Mouse (Mus musculus) gastrocnemius, postnatal 25 days (tissue): ENCODE measurements around the gene Fnbp1. TPM values are rescaled to one million over a fixed set of nuclear protein-coding genes. Genes with fewer than 3 reads are reported as not detected.
A peak's percentile ranks its signal among the peaks of the same experiment; 100 is the strongest.

Experiments used
- DNase-seq: peaks from one replicate; pipeline ENCODE4 v3.0.0; 2022
- total RNA-seq, 2 experiments: library from RNA; stranded (reverse); gene quantifications; 1 replicate in 1 of 2; 2 replicates in 1 of 2; pipeline ENCODE4 v1.2.3; 2021

Gene Fnbp1
- total RNA-seq, 2 experiments from 2014 or later: 10.1 to 10.9 TPM

GRCm38 (mm10) chr2:31124694-31125093, 17.1 kb downstream of the Fnbp1 start:
- no peak for DNase-seq

- DNase-seq: no peak
Measured at GRCm38 (mm10) chr2:31123493-31123892, 18.3 kb downstream of the Fnbp1 start.

DNA sequence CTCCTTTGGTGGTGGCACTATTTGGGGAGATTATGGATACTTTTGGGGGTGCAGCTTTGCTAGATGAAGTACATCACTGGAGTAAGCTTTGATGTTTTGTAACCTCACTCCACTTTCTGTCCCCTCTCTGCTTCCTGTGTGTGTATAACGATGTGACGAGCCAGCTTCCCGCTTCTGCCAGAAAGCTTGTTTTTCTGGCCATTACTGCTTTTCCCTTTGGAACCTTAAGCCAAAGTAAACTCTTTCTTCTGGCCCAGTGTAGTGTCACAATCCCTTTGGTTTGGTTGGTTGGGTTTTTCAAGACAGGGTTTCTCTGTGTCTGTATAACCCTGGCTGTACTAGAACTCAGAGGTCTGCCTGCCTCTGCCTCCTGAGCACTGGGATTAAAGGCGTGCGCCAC, 19.0 kb downstream of the Fnbp1 start:
- no peak for DNase-seq

DNA sequence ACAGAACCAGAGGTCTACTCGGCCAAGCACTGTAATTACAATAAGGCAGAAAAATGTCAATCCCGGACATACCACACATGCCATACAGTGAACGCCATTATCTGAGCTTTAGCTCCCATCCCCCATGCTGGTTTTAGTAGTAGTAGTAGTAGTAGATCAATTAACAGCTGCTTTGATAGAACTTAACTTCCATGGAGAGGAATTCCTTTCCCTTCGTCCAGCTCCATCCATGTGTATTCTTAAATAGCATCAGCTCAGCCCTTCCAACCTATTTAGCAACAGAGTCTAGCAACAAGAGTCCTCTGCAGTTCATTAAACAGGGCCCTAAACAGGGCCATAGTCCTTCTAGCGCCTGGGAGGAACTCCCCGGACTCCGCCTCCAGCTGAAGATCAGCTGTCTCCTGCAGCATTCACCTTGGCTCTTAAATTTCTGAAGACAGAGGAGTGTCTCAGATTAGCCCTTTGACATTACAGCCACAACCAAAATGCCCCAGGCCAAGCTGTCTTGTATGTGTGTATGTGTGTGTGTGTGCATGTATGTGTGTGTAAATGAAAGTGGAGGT, 20.6 kb downstream of the Fnbp1 start:
- no peak for DNase-seq

- DNase-seq: peak; percentile 36
Measured at GRCm38 (mm10) chr2:31119795-31120194, 22.0 kb downstream of the Fnbp1 start.

- no peak for DNase-seq
Measured at GRCm38 (mm10) chr2:31118639-31119380, 23.0 kb downstream of the Fnbp1 start.

DNA sequence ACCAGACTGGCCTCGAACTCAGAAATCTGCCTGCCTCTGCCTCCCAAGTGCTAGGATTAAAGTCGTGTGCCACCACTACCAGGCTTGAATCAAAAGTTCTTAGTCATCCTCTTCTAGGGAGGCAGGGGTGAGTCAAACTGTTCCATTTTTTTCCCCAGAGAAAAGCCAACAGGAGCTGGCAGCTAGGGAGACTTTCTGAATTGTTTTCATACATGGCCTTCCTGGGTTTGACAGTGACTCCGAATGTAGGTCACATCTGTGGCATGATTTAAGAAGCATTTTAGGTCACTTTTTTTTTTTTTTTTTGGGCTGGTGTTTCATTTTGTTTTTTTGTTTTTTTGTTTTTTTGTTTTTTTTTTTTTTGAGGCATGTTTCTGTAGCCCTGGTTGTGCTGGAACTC, 23.6 kb downstream of the Fnbp1 start:
- no peak for DNase-seq

DNA sequence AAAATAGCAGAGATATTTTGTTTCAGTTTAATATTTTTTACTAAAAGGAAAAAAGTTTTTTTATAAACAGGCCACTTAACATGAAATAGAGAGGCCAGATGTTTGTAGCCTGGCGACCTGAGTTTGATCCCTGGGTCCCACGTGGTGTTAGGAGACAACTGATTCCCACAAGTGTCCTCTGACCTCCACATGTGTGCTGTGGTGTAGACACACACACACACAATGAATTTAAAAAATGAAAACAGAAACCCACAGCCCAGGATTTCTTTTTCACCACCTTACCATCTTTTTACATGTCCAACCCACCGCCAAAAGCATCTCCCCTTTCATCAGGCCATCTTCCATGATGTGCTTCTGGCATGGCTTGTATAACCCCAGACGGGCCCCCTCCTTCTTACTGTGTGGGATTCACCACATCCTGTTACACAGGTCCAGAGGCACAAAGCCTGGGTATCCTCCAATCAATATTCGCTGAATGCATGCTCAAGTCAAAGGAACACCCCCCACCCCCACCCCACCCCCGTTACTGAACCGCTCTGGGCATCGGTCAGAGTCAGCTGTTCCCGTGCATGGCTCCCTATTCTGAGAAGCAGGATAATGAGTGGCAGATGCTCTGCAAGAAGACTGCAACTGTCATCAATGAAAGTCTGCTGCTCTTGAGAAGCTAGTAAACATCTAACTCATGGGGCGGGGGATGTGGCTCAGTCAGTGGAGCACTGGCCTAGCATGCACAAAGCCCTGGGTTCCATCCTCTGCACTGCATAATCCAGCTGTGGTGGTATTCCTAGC, 25.7 kb downstream of the Fnbp1 start:
- peak; percentile 34 for DNase-seq

DNA sequence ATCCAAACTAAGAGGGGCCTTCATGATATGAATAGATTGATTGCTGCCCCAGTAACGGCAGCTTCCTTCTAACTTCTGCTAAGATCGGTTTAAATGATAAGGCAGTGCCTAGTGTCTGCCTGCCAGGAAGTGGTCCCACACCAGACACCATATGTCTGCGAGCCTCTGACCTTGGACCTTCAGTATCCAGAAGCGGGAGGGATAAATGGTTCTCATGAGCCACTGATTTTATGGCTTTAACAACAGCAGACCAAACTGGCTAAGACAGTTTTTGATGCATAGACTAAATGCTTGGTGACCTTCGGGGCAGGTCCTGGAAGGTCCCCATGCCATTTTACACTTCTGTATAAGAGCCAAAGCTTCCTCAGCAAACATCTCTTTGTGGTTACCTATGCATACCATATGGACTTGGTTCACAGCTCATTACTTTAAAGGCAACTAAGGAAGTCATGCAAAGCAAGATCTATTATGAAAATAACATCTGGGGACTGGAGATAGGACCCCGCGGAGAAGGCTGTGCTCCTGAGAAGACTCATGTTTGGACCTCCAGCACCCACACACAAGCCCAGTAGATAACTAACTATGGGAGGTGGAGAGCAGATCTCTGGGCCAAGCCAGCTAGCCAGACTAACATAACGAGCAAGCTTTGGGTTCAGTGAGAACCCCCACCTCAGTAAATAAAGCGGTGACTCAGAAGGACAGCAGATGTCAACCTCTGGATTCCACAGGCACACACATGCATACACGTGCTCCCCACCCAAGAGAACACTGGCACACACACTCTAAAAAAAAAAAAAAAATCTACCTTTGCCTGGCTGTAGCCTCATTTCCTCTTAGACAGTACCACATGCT, 26.5 kb downstream of the Fnbp1 start:
- DNase-seq: no peak

DNA sequence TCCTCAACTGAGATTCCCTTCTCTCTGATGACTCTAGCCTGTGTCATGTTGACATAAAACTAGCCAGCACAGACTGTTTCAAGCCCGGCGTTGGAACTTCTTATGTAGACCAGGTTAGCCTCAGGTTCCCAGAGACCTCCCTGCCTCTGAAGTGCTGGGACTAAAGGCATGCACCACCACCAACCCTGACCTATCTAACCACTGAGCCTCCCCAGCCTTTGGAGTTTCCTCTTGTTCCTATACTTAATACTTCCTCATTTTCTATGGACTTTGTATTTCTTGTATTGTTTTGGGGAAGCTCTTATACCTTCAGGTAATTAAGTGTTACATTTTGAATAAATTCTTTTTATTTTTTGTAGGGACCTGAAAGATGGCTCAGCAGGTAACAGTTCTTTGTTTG, 27.6 kb downstream of the Fnbp1 start:
- no peak for DNase-seq

DNA sequence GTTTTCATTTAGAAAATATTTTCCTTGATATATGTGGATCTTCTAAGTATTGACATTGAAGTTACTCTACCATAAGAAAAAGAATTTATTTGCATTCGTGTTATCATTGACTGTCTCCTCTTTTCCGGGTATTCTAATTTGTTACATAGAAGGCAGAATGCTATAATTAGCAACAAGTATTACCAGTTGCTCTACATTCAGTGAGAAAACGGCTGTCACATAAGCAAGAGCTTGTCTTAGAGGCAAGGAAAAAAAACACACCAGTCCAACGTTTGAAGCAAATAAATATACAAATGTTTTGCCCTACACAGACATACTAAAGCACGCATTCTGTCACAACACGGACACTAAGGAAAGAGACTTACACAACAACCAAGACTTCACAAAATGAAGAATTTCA, 30.1 kb downstream of the Fnbp1 start:
- no peak for DNase-seq

GRCm38 (mm10) chr2:31109960-31110548, 31.8 kb downstream of the Fnbp1 start:
- no peak for DNase-seq

- no peak for DNase-seq
Measured at GRCm38 (mm10) chr2:31108186-31108585, 33.6 kb downstream of the Fnbp1 start.

DNA sequence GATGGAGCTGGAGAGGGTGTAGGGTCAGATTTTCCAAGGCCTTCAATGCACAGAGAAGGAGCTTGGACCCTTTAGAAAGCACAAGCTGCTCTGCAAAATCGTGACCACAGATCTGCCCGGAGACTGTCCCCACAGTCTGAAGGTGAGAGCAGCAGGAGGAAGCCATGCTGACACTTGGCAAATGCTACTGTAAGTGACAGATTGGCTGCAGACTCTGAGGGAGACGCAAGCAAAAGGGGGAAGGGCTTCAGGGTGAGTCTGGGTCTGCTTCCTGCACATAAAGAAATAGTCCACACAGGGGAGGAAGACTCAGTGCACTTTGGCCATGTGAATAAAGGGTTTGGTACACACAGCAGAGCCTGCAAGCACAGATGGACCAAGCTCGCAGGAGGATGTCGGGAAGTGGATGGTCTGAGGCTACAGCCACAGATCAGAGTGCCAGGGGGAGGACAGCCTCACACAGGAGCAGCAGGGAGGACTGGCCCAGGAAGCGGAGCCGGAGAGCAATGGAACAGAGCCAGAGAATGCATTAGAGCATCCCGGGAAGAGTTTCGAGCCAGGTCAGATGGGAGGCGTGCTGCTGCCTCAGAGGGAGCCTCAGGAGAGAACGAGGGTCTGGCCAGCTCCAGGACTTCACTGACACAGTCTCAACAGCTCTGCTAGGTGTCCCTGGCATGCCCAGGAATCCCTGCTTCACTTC, 35.0 kb downstream of the Fnbp1 start:
- DNase-seq: peak; percentile 72

- no peak for DNase-seq
Measured at GRCm38 (mm10) chr2:31106004-31106403, 35.8 kb downstream of the Fnbp1 start.

GRCm38 (mm10) chr2:31105279-31105678, 36.5 kb downstream of the Fnbp1 start:
- no peak for DNase-seq

DNA sequence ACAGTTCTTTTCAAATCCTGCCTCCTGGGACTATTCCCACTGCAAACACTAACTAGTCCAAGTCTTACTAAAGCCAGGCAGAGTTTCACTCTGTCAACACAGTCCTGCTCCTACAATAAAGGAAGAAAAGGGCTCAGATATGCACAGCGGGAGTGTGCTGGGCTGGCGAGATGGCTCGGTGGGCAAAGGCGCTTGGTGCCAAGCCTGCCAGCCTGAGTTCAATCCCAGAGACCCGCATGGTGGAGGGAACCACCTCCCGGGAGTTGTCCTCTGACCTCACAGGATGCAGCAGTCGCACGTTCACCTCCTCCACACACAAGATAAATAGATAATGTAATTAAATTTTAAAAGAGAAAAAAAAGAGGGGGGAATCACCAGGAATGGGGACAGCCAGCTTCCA, 38.5 kb downstream of the Fnbp1 start:
- no peak for DNase-seq

- no peak for DNase-seq
Measured at GRCm38 (mm10) chr2:31101285-31101684, 40.5 kb downstream of the Fnbp1 start.

- no peak for DNase-seq
Measured at GRCm38 (mm10) chr2:31099079-31099478, 42.7 kb downstream of the Fnbp1 start.

GRCm38 (mm10) chr2:31098616-31099015, 43.2 kb downstream of the Fnbp1 start:
- DNase-seq: no peak

DNA sequence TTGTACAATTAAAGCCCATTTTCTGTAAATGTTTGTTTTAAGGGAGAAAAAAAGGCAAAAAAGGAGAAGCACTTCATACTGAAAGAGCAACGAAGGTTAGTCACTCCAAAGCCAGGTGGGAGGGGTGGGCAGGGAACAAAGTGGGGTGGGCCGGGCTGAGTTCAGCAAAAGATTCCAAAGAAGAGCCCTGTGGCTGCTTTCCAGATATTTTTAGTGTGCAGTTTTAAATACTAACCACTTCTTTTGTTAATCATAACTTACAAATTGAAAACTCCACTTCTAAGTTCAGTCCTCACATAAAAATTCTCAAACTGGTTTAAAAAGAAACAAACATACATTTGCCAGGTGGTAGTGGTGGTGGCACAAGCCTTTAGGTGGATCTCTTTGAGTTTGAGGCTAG, 44.5 kb downstream of the Fnbp1 start:
- DNase-seq: no peak
